Mouse (Mus musculus): ENCODE measurements around the gene Hpdl.

GRCm38 (mm10) chr4:116794273-116794672, 27.2 kb downstream of the Hpdl start:
- TF ChIP-seq POLR2A (IDR thresholded peaks at IDR 0.05; ENCODE audit: control insufficient read depth, extremely low read depth, insufficient read depth, low read length, poor library complexity) (no peak), CTCF (IDR thresholded peaks at IDR 0.05; ENCODE audit: borderline replicate concordance, control insufficient read depth, extremely low read depth, insufficient read depth, low read length, poor library complexity) (no peak)

Measured in thymus, adult 2 months (tissue).